Mouse (Mus musculus) C2C12 (cell line): ENCODE measurements at regions not wholly inside any gene's neighbourhood (a gene's known extent, or its start where the extent isn't known, plus 50 kb on each side); places are given as distances from the start of the nearest gene placed in this dataset.

Source experiments
- H3K27me3 ChIP-seq: one replicate; pipeline ENCODE4 v1.6.1; 2011; ENCODE audit not compliant: control insufficient read depth, insufficient read depth, insufficient read length
- H3K36me3 ChIP-seq: one replicate; pipeline ENCODE4 v1.6.1; 2011; ENCODE audit not compliant: control insufficient read depth, insufficient read depth
- H3K4me3 ChIP-seq: one replicate; pipeline ENCODE4 v1.5.1; 2011; ENCODE audit warnings: mild to moderate bottlenecking, control low read depth; ENCODE audit not compliant: poor library complexity, insufficient read depth, severe bottlenecking
- H3K79me2 ChIP-seq: one replicate; pipeline ENCODE4 v1.6.1; 2011; ENCODE audit not compliant: control insufficient read depth, insufficient read depth
- H3K79me3 ChIP-seq: one replicate; pipeline ENCODE4 v1.6.1; 2011; ENCODE audit warnings: low read depth, control low read depth
- H3ac ChIP-seq: one replicate; pipeline ENCODE3; 2011; ENCODE audit warnings: low read depth; ENCODE audit not compliant: control insufficient read depth, insufficient read length
- CEBPB ChIP-seq: IDR thresholded peaks from one replicate; pipeline ENCODE4 v1.6.1; 2011; ENCODE audit warnings: low read depth, mild to moderate bottlenecking, control low read depth, moderate library complexity
- CTCF ChIP-seq: IDR thresholded peaks from one replicate; pipeline ENCODE4 v1.5.1; 2011; ENCODE audit not compliant: control insufficient read depth, insufficient read depth, insufficient read length
- FOSL1 ChIP-seq: IDR thresholded peaks from one replicate; pipeline ENCODE4 v1.8.0; 2011; ENCODE audit warnings: mild to moderate bottlenecking, low read length; ENCODE audit not compliant: poor library complexity, insufficient read depth, severe bottlenecking
- MAX ChIP-seq: IDR thresholded peaks from one replicate; pipeline ENCODE4 v1.6.1; 2011; ENCODE audit warnings: mild to moderate bottlenecking, control low read depth
- MYOD1 ChIP-seq: IDR thresholded peaks from one replicate; pipeline ENCODE4 v1.6.1; 2011; ENCODE audit warnings: low read depth; ENCODE audit not compliant: control insufficient read depth, insufficient read length
- MYOG ChIP-seq: IDR thresholded peaks from one replicate; pipeline ENCODE4 v1.6.1; 2011; ENCODE audit not compliant: control insufficient read depth, insufficient read length; ENCODE audit errors: extremely low read depth
- USF1 ChIP-seq: IDR thresholded peaks from one replicate; pipeline ENCODE4 v1.6.1; 2011; ENCODE audit warnings: low read depth, mild to moderate bottlenecking, control low read depth, moderate library complexity

GRCm38 (mm10) chr15:31166543-31167105 is 57.5 kb upstream of the Dap start:
- no peaks in the 10 kb centered on the region for H3K79me2 ChIP-seq
- TF ChIP-seq CTCF (no peak), MYOG (no peak), FOSL1 (no peak), CEBPB (no peak), USF1 (no peak), MAX (no peak), MYOD1 (no peak)
- no peaks in the 10 kb centered on the region for H3K79me3 ChIP-seq
- H3K36me3 ChIP-seq: no peaks in the 10 kb centered on the region
- no peaks in the 10 kb centered on the region for H3K27me3 ChIP-seq
- no peak overlapping the region for H3ac ChIP-seq
- H3K4me3 ChIP-seq: no peak overlapping the region

- Histone ChIP-seq H3K27me3 (no peaks in the 10 kb centered on the region), H3K79me3 (no peaks in the 10 kb centered on the region), H3K36me3 (no peaks in the 10 kb centered on the region), H3ac (no peak overlapping the region), H3K4me3 (no peak overlapping the region), H3K79me2 (no peaks in the 10 kb centered on the region)
- TF ChIP-seq MAX (no peak), MYOD1 (no peak), CEBPB (no peak), USF1 (no peak), MYOG (no peak), FOSL1 (no peak), CTCF (no peak)
These were observed 56.6 kb upstream of the Dap start for GRCm38 (mm10) chr15:31167506-31167905.

GRCm38 (mm10) chr15:31168191-31168590 is 55.9 kb upstream of the Dap start:
- Histone ChIP-seq H3K79me2 (no peaks in the 10 kb centered on the region), H3ac (no peak overlapping the region), H3K4me3 (no peak overlapping the region), H3K79me3 (no peaks in the 10 kb centered on the region), H3K36me3 (no peaks in the 10 kb centered on the region), H3K27me3 (no peaks in the 10 kb centered on the region)
- TF ChIP-seq MYOD1: no peak
- TF ChIP-seq CEBPB: no peak
- TF ChIP-seq USF1: no peak
- TF ChIP-seq CTCF: no peak
- TF ChIP-seq MAX: no peak
- no peak for TF ChIP-seq FOSL1
- TF ChIP-seq MYOG: no peak

GRCm38 (mm10) chr15:31173309-31174115 is 50.6 kb upstream of the Dap start:
- Histone ChIP-seq H3K79me3 (no peaks in the 10 kb centered on the region), H3K27me3 (no peaks in the 10 kb centered on the region), H3ac (no peak overlapping the region), H3K79me2 (no peaks in the 10 kb centered on the region), H3K36me3 (no peaks in the 10 kb centered on the region), H3K4me3 (no peak overlapping the region)
- TF ChIP-seq CEBPB (no peak), USF1 (no peak), MAX (no peak), MYOD1 (no peak), MYOG (no peak)
